Mouse (Mus musculus): ENCODE measurements at regions not wholly inside any gene's neighbourhood (a gene's known extent, or its start where the extent isn't known, plus 50 kb on each side); places are given as distances from the start of the nearest gene placed in this dataset.

DNA sequence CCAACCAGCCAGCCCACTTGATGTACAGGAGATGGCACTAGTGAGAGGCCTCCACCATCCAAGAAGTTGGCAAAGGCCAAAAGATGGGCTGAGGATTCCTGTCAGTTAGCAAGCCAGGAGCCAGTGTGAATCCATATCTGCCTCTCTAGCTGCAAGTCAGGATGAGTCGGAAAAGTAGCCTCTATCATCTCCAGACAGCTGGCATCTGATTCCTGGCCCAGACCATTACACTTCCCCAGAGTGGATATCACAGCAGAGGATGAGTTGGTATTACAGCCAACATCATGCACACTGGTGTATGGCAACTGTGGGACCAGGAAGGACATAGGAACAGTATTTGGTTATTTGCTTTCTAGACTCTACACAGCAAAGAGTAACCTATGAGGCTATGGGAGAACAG is 77.5 kb downstream of the Ackr3 start:
- Histone ChIP-seq H3K27ac (ENCODE audit: control insufficient read depth, insufficient read depth, low read length) (no peak overlapping the region), H3K4me3 (ENCODE audit: control insufficient read depth, insufficient read depth, low read length) (no peak overlapping the region), H3K4me1 (replicated peaks; ENCODE audit: control insufficient read depth, insufficient read depth, low read length) (no peaks in the 10 kb centered on the region; the same call in 1 of the 2 replicates), H3K36me3 (ENCODE audit: control insufficient read depth, insufficient read depth, low read length) (no peaks in the 10 kb centered on the region), H3K27me3 (ENCODE audit: control insufficient read depth, insufficient read depth, low read length) (no peaks in the 10 kb centered on the region)
- TF ChIP-seq CTCF (IDR thresholded peaks at IDR 0.05; ENCODE audit: borderline replicate concordance, control insufficient read depth, extremely low read depth, insufficient read depth, low read length, poor library complexity) = no peak
- TF ChIP-seq POLR2A (IDR thresholded peaks at IDR 0.05; ENCODE audit: control insufficient read depth, extremely low read depth, insufficient read depth, low read length, poor library complexity) = no peak
- DNase-seq = no peak
- 93% methylated on average over 1 of the region's 1 CpGs for WGBS

DNA sequence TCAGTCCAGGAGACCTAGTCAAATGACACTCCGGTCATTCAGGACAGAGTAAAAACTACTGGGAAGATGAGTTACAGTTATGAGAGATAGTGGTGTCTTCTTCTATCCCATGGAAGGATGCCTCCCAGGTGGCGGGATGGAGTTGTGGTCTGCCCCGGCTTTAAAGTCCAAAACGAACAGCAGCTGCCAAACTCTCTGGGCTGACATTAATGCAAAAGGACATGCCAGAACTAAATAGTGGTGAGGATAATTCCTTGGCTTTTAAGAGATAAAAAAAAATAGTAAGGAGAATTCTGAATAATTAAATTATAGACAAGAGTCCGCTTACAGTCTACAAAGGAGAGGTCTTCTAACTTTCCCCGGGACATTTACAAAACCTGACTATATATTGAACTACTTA is 78.2 kb downstream of the Ackr3 start:
- WGBS = 93% methylated on average over 6 of the region's 6 CpGs
- no peaks in the 10 kb centered on the region for H3K27me3 ChIP-seq (ENCODE audit: control insufficient read depth, insufficient read depth, low read length)
- no peak overlapping the region for H3K27ac ChIP-seq (ENCODE audit: control insufficient read depth, insufficient read depth, low read length)
- TF ChIP-seq POLR2A (IDR thresholded peaks at IDR 0.05; ENCODE audit: control insufficient read depth, extremely low read depth, insufficient read depth, low read length, poor library complexity) (no peak), CTCF (IDR thresholded peaks at IDR 0.05; ENCODE audit: borderline replicate concordance, control insufficient read depth, extremely low read depth, insufficient read depth, low read length, poor library complexity) (no peak)
- no peaks in the 10 kb centered on the region for H3K36me3 ChIP-seq (ENCODE audit: control insufficient read depth, insufficient read depth, low read length)
- H3K4me1 ChIP-seq (replicated peaks; ENCODE audit: control insufficient read depth, insufficient read depth, low read length) = no peaks in the 10 kb centered on the region; the same call in 1 of the 2 replicates
- no peak for DNase-seq
- H3K4me3 ChIP-seq (ENCODE audit: control insufficient read depth, insufficient read depth, low read length) = no peak overlapping the region

GRCm38 (mm10) chr1:90282367-90282766 is 78.6 kb downstream of the Ackr3 start:
- no peak for DNase-seq
- no peak for TF ChIP-seq CTCF (IDR thresholded peaks at IDR 0.05; ENCODE audit: borderline replicate concordance, control insufficient read depth, extremely low read depth, insufficient read depth, low read length, poor library complexity)
- Histone ChIP-seq H3K36me3 (ENCODE audit: control insufficient read depth, insufficient read depth, low read length) (no peaks in the 10 kb centered on the region), H3K4me3 (ENCODE audit: control insufficient read depth, insufficient read depth, low read length) (no peak overlapping the region), H3K27me3 (ENCODE audit: control insufficient read depth, insufficient read depth, low read length) (no peaks in the 10 kb centered on the region), H3K4me1 (replicated peaks; ENCODE audit: control insufficient read depth, insufficient read depth, low read length) (no peaks in the 10 kb centered on the region; the same call in 1 of the 2 replicates), H3K27ac (ENCODE audit: control insufficient read depth, insufficient read depth, low read length) (no peak overlapping the region)
- WGBS = 89% methylated on average over 8 of the region's 8 CpGs

DNA sequence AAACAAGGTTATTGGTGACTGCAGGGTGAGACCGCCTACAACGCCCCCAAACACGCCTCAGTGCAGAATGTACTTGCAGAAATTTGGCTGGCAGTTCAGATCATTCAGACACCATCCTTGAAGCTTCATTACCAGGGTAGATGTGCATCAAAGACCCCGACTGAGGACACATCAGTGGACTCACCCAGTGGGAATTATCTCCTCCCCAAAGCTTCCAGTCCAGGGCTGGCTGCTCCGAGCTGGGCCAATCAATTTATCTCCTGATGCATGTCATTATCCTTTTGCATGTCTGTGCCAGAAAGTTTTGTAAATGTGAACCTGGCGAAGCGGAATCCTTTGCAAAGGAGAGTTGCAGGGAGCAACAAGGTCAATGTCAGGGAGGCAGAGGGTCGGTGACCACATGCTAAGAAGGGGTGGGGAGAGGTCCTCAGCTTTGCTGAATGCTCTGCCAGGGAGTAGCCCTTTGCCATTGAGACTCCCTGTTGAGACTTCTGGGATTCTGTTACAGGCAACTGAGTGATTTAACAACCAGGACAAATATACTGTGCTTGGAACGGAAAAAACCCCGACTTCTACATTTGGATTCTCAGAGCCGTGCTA is 79.5 kb downstream of the Ackr3 start:
- no peak overlapping the region for H3K27ac ChIP-seq (ENCODE audit: control insufficient read depth, insufficient read depth, low read length)
- no peak for DNase-seq
- H3K36me3 ChIP-seq (ENCODE audit: control insufficient read depth, insufficient read depth, low read length) = no peaks in the 10 kb centered on the region
- no peak overlapping the region for H3K4me3 ChIP-seq (ENCODE audit: control insufficient read depth, insufficient read depth, low read length)
- no peaks in the 10 kb centered on the region; the same call in 1 of the 2 replicates for H3K4me1 ChIP-seq (replicated peaks; ENCODE audit: control insufficient read depth, insufficient read depth, low read length)
- H3K27me3 ChIP-seq (ENCODE audit: control insufficient read depth, insufficient read depth, low read length) = no peaks in the 10 kb centered on the region
- WGBS = 86% methylated on average over 11 of the region's 11 CpGs
- TF ChIP-seq POLR2A (IDR thresholded peaks at IDR 0.05; ENCODE audit: control insufficient read depth, extremely low read depth, insufficient read depth, low read length, poor library complexity) (no peak), CTCF (IDR thresholded peaks at IDR 0.05; ENCODE audit: borderline replicate concordance, control insufficient read depth, extremely low read depth, insufficient read depth, low read length, poor library complexity) (no peak)

DNA sequence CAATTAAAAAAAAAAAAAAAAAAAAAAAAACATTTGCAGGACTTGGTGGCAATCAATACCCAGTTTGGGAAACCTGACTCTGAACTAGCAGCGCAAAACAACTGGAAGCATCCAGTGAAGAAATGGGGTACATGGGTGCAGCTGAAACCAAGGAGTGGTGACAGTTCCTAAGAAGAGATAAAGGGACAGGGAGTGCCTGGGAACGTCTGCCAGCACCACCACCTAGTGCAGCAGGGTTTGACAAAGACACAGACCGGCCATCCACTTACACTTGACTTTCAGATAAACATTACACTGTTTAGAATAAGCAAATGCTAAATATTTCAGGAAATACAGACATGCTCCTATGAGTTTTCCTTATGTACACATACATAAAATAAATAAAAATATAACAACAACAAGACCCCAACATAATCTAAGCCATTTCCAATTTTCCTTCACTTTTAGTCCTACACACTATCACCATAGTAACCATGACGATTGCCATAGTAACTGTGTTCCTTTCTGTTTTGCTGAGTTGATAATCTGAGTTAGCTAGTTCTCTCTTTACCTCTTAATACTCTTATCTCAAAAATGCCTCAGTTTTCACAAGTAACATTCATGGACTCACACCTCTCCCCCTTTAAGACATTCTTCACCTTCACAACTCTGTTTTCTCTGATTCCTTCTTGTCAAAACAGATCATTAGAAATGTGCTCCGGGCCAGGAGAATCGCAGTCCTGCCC is 80.3 kb downstream of the Ackr3 start:
- Histone ChIP-seq H3K36me3 (ENCODE audit: control insufficient read depth, insufficient read depth, low read length) (no peaks in the 10 kb centered on the region), H3K27ac (ENCODE audit: control insufficient read depth, insufficient read depth, low read length) (no peak overlapping the region), H3K27me3 (ENCODE audit: control insufficient read depth, insufficient read depth, low read length) (no peaks in the 10 kb centered on the region), H3K4me1 (replicated peaks; ENCODE audit: control insufficient read depth, insufficient read depth, low read length) (no peaks in the 10 kb centered on the region; the same call in 1 of the 2 replicates), H3K4me3 (ENCODE audit: control insufficient read depth, insufficient read depth, low read length) (no peak overlapping the region)
- no peak for DNase-seq
- 77% methylated on average over 6 of the region's 6 CpGs for WGBS
- TF ChIP-seq POLR2A (IDR thresholded peaks at IDR 0.05; ENCODE audit: control insufficient read depth, extremely low read depth, insufficient read depth, low read length, poor library complexity) = no peak
- TF ChIP-seq CTCF (IDR thresholded peaks at IDR 0.05; ENCODE audit: borderline replicate concordance, control insufficient read depth, extremely low read depth, insufficient read depth, low read length, poor library complexity) = no peak

DNA sequence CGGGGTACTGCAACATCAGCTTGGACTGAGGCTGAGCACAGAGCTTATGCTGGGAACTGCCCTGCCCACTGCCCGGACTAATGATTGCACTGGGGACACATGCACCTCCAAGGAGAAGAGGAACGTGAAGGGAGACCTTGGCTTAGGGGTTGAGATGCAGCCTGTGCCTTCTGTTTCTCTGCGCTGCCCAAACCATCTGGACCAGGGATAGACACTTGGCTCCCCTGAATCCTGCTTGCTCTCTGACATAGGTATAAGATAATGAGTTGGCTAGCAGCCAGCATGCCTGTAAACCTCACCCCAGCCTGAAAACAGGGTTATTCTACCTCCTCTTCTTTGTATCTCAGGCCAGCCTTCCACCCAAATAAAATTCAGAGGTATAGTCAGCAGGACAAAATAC is 81.5 kb downstream of the Ackr3 start:
- no peak overlapping the region for H3K4me3 ChIP-seq (ENCODE audit: control insufficient read depth, insufficient read depth, low read length)
- H3K27me3 ChIP-seq (ENCODE audit: control insufficient read depth, insufficient read depth, low read length) = no peaks in the 10 kb centered on the region
- H3K27ac ChIP-seq (ENCODE audit: control insufficient read depth, insufficient read depth, low read length) = no peak overlapping the region
- no peaks in the 10 kb centered on the region; the same call in 1 of the 2 replicates for H3K4me1 ChIP-seq (replicated peaks; ENCODE audit: control insufficient read depth, insufficient read depth, low read length)
- H3K36me3 ChIP-seq (ENCODE audit: control insufficient read depth, insufficient read depth, low read length) = no peaks in the 10 kb centered on the region
- WGBS = 90% methylated on average over 4 of the region's 4 CpGs
- TF ChIP-seq CTCF (IDR thresholded peaks at IDR 0.05; ENCODE audit: borderline replicate concordance, control insufficient read depth, extremely low read depth, insufficient read depth, low read length, poor library complexity) (no peak), POLR2A (IDR thresholded peaks at IDR 0.05; ENCODE audit: control insufficient read depth, extremely low read depth, insufficient read depth, low read length, poor library complexity) (no peak)
- no peak for DNase-seq
